Mouse (Mus musculus) adrenal gland, postnatal 14 days (tissue): Measurements from ENCODE around the gene Pknox2. TPM values are rescaled to one million over a fixed set of nuclear protein-coding genes. Genes with fewer than 3 reads are reported as not detected.
A peak's percentile ranks its signal among the peaks of the same experiment; 100 is the strongest.

ENCODE experiments used
- DNase-seq: peaks from one replicate; pipeline ENCODE4 v3.0.0; 2021; ENCODE audit warnings: mixed read lengths
- total RNA-seq: library from RNA; stranded (reverse); gene quantifications from 2 replicates; pipeline ENCODE4 v1.2.3, GENCODE M21; 2021

The Pknox2 gene
- total RNA-seq, 1 experiment from 2014 or later: 3.4 TPM

GRCm38 (mm10) chr9:37140464-37141181 lies 6.6 kb downstream of the Pknox2 start:
- no peak for DNase-seq

DNA sequence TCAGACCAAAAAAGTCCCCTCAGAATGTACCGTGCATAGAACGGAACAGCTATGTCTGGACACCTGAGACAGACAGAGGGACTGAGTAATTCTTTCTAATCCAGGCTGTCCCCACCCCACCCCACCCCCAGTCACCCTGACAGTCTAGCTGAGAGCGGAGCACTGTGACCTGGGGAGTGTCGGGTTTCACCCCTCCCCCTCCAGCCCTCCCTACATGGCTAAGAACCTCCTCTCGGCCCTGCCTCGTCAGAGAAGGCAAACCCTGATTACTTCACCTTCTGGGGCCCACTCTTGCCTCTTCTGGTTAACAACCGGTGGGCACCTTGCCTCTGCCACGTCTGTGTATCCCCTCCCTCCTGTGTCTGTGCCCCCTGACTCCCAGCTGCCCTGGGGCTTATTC lies 7.7 kb downstream of the Pknox2 start:
- DNase-seq: peak; percentile 46

DNA sequence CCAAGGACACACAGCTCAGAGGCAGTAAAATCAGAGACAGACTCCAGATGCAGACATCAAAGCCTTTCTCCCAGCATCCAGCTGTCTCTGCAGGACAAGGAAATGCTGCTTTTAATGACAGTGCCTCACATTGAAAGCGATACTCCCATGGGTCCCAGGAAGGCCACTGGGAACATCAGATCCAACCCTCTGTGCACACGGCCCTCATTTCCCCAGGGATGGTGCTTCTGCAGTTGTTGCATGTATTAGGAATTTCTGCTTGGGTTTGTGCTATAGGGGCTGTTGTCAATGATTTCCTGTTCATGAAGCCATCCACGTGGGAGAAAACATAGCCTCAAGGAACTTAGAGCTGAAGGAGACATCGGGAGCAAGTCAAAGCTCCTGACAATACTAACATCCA lies 8.3 kb downstream of the Pknox2 start:
- DNase-seq: no peak

GRCm38 (mm10) chr9:37136340-37136739 lies 10.9 kb downstream of the Pknox2 start:
- no peak for DNase-seq

GRCm38 (mm10) chr9:37133495-37133894 lies 13.7 kb downstream of the Pknox2 start:
- DNase-seq: no peak

DNA sequence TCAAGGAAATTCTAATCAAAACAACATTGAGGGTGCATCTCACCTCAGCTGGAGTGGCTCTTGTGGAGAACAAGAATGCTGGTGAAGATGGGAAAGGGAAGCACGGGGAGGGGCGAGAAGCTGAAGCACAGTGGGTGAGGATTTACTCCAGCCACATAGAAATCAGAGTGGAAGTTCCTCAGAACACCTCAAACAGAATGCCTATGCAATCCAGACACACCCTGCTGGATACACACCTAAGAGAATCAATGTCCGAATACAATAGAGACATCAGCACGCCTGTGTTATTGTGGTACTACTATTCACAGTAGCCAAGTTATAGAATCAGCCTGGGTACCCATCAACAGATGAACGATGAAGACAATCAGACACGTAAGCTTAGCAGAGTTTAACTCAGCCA lies 18.2 kb downstream of the Pknox2 start:
- DNase-seq: no peak

DNA sequence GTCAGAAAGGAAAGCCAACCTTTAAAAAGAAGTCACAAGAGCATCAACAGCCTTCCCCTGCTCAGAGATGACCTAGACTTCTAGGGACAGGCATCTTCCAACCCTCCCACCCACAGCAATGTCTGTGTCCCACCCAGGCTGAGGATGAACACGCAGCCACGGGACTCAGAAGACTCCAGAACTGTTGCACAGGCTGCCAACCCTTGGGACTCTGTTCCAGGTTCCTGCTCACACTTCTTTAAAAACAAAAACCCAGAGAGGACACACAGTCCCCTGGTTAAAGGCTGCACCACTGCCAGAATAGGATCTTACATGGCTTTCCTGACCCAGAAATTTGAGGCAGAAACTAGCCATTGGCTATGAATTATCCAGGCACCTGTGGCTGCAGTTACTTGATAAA lies 21.0 kb downstream of the Pknox2 start:
- DNase-seq: no peak

- no peak for DNase-seq
These were observed 22.3 kb downstream of the Pknox2 start for GRCm38 (mm10) chr9:37124696-37125480.

- no peak for DNase-seq
These were observed 23.8 kb downstream of the Pknox2 start for GRCm38 (mm10) chr9:37123384-37123783.

DNA sequence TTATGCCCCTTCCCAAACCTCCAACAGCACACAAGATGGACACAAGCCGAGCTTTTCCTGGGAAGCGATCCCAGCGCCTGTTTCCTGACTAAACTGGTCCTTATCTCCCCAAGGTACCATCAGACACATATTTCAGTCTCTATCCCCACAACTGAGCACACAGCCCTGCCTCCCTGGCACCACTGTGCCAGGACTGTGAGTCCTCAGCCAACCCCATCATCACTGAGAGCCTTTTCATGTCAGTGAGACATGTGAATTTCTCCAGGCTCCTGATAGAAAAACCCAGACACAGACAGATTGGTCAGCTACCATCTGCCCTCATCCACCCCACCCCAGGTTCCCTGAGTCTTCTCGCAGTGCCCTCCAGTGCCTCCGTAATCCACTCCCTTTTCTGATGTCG lies 24.2 kb downstream of the Pknox2 start:
- no peak for DNase-seq

GRCm38 (mm10) chr9:37122381-37122780 lies 24.8 kb downstream of the Pknox2 start:
- DNase-seq: no peak

DNA sequence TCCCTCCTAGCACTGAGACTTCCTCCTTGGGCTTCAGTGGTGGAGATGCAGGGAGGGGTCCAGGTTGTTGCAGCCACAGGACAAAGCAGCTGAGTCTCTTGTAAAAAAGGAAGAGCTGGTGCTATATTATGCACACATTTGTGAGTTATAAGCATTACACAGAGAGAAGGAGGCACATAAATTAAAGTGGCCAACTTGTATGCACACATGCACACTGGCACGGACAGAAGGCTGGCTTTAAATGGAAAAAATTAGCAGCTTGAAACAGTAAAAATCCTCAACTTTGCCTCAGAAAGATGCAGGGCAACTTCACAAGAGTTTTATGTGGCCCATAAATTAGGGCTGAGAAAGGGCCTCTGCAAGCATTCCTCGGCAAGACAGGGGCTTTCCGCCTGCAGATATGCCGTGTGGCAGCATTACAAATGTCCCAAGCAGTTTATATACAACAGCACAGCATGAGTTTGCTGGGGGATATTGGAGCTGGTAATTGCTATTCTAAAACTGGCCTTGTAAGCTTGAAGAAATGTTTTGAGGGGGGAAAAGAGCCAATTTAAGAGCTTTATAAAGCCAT lies 25.4 kb downstream of the Pknox2 start:
- DNase-seq: no peak

GRCm38 (mm10) chr9:37120801-37121200 lies 26.4 kb downstream of the Pknox2 start:
- DNase-seq: peak; percentile 33

DNA sequence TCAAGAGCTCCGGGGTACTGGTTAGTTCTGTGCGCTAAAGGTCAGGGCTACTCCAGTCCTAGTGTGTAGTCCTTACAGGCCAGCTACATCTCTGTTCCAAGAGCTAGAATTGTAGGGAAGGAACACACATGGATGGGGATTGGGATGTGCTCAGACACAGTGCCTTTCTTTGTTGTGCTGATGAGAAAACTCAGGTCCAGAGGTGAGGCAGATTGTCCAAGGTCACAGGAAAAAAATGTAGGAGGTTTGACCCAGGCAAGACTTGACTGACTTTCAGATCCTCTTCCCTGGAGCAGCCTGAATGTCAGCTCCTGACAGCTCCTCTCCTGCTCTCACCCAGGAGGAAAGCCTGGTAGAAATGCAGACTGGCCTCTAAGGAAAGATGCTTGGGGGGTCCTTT lies 29.7 kb downstream of the Pknox2 start:
- no peak for DNase-seq

DNA sequence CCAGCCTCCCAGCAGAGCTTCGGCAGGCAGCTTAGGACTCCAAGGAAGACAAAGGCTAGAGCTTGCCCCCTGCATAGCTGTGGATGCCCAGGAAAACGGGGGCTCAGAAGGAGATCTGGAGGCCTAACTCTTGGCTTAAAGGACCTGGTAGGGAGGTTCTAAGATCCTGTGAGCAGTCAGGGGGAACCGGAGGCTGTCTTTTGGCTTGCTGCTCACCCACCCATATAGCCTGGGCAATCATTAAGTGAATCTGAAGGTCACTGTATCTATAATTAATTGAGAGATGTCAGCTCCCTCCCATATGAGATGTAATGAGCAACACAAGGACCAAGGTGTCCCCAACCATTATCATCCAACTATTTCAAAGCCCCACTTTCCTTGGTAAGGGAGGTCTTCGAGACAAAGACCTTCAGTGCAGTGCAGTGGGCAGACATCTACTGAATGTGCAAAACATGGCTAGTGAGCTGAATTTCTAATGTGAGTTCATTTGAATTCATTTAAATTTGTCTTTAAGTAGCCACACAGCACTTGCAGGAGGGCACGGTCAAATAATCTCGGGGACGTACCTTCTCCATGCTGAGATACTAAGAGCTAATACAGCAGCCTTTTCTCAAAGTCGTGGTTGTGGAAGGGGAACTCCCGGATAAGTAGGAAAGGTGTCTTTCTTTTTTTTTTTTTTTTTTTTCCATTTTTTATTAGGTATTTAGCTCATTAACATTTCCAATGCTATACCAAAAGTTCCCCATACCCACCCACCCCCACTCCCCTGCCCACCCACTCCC lies 30.4 kb downstream of the Pknox2 start:
- DNase-seq: no peak

DNA sequence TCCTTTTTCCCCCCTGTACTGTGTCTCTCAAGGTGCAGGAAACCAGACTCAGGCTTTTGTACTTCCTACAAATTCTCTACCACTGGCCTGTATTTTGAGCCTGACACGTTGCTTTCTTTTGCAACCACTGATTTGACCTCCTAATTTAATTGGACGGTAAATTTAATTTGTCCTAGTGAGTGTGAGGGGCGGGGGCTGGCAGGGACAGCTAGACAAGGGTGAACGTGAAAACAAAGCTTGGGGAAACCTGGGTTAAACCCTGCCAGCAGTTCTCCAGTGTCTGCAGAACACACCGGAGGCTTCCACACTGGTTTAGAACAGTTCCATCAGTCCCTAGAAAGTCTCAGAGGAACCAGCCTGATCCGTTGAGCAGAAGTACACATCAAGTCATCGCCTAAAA lies 31.4 kb downstream of the Pknox2 start:
- DNase-seq: no peak

DNA sequence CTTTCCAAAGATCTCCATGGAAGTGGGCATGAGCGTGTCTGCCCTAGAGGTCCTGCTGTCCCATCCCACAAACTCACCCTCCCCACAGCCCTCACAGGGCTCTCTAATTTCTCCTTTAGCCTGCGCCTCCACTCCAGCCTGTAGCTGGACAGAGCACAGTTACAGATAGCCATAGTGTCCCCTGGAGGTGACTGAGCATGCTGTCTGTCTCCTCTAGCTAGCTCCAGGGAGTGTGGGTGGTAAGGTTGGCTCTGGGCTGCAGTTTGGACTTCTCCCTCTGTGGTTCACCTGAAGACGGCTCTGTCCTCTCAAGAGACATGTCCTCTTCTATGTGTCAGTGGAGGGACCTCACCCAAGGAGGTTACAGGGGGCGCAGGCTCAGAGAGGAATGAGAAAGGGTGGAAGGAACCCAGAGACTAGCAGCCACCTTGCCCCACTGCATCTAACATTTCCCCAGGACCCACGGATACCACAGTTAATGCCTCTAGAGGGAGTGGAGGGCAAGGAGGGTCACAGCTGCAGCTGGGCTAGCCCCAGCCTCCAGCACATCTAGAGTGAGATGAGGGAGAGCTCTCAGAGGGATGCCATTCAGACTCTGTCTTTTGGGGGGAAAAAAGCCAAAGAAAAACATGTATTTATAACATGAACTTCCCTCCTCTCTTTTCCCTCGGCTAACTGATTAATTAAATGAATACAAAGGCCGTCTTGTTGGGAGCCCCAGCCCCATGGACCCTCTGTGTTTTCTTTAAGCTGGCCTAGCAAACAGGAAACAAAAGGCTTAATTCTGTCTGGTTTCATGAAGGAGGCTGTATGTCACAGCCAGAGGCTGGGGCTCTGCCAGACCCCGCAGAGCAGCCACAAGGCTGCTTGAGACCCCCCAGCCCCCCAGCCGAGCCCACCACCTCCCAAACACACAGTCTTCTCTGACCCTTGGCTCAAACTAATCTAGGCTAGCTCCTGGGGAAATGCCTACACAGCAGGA lies 32.6 kb downstream of the Pknox2 start:
- DNase-seq: no peak

DNA sequence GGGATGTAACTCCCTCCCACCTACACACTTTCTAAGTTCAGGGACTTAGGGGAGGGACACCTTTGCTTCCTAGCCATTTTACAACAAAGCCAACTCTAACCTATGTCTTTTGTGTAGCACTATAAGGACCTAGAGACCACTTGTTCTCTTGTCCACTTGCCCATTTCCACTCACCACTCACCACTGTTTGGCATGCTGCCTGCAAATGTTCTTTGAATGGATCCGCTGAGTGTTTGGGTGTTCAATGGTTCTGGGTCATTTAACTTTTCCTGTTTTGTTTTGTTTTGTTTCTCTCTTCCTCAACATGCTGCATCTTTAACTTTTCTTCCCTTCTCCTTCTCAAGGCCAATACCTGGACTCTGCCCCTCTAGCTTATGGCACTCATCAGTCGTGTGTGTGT lies 39.7 kb downstream of the Pknox2 start:
- no peak for DNase-seq

DNA sequence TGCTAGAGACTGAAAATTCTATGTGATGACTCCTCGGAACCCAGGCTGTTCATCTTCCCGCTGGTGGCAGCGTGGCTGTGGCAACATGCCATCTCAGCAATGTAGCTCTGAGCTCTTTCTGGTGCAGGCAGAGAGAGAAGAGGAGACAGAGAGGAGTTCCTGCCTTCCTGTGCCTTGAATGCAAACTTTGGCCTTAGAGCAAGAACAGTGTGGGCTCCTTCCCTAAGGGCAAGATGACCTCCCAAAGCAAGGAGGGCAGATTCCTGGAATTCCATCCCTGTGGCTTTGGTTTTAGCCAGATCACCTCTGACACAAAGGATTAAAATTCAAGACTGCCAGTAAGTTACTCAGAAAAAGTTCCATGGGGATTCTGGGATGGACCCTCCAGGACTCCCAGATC lies 40.4 kb downstream of the Pknox2 start:
- DNase-seq: peak; percentile 46

DNA sequence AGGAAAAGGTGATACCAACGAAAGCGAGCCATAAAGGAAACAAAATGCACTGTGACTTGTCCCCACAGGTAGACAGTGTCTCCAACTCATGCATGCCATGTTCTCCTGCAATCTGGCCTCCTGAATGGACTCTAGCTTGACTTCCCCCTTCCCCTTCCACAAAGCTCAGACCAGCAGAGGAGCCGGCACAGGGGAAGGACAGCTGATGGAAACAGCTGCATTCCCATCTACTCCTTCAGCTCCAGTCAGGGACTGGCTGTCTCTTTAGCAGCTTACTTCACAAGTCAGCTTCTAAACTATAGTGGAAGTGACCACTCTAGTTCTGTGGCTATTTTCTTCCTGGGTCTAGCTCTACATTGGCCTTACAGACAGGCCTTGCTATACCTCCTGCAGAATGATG lies 43.0 kb downstream of the Pknox2 start:
- DNase-seq: no peak

DNA sequence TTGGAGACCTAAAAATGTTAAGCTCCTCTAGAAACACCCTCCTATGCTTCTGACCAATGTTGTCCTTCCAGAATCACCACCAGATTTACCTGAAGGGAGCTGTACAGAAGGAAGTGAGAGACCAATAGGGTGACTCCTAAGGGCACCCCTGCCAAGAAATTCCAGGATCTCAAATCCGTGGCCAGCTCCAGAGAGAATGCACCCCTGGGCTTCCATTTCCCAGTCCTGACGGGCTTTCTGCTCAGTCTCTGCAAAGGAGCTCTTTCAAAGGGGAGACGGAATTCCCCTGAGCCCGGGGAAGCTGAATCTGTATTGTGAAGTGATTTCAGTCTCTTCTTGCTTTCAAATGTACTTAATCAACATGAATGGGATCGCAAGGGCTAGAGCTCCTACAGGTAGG lies 43.4 kb downstream of the Pknox2 start:
- DNase-seq: no peak
